Mouse (Mus musculus): ENCODE measurements at regions not wholly inside any gene's neighbourhood (a gene's known extent, or its start where the extent isn't known, plus 50 kb on each side); places are given as distances from the start of the nearest gene placed in this dataset.
A peak's percentile ranks its signal among the peaks of the same experiment; 100 is the strongest.
"Not testable (repeated sequence)": the region's sequence is repeated elsewhere in the genome, so short reads cannot be mapped to it uniquely, and the experiment has no call there.

- no peak overlapping the region for H3K27ac ChIP-seq (ENCODE audit: insufficient read depth, low read length)
- no peaks in the 10 kb centered on the region for H3K27me3 ChIP-seq (ENCODE audit: control insufficient read depth, insufficient read depth, low read length, poor library complexity, severe bottlenecking)
- no peaks in the 10 kb centered on the region for H3K9me3 ChIP-seq (replicated peaks; ENCODE audit: control insufficient read depth, insufficient read depth, low read length, poor library complexity, severe bottlenecking)
- H3K4me1 ChIP-seq (ENCODE audit: control insufficient read depth, insufficient read depth, low read length) = no peaks in the 10 kb centered on the region
- TF ChIP-seq EP300 (IDR thresholded peaks at IDR 0.05; ENCODE audit: insufficient read depth, low read depth, low read length) = no peak
- no peak for TF ChIP-seq CTCF (IDR thresholded peaks at IDR 0.05; ENCODE audit: low read depth, low read length)
- no peak for TF ChIP-seq POLR2A (IDR thresholded peaks at IDR 0.05; ENCODE audit: insufficient read depth, low read length)
- H3K4me3 ChIP-seq (ENCODE audit: low read depth, low read length) = no peak overlapping the region
- no peaks in the 10 kb centered on the region for H3K36me3 ChIP-seq (ENCODE audit: control insufficient read depth, insufficient read depth, low read length, poor library complexity, severe bottlenecking)
- H3K9ac ChIP-seq (ENCODE audit: low read depth, poor library complexity, severe bottlenecking) = no peak overlapping the region
These were observed 997.4 kb downstream of the 4930447A16Rik start for GRCm38 (mm10) chr15:38422741-38423140.

DNA sequence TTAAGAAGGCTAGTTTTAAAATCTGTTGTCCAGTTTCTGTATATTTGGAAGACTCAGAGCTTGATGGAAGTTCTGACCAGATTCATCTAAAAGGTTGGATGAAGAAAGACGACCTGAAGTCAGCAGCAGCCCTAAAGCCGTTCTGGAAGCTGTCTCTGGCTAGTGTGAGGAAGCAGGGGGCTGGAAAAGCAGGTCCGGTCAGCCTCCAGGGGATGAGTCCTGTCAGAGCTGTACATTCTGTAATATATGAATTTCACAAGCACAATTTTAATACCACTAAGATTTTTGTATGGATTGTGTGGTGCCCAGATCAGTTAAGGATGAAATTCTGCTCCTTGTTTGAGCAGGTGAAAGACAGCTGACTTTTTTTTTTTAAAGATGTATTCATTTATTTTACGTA, 1000.2 kb downstream of the 4930447A16Rik start:
- H3K27ac ChIP-seq (ENCODE audit: insufficient read depth, low read length) = no peak overlapping the region
- no peaks in the 10 kb centered on the region for H3K36me3 ChIP-seq (ENCODE audit: control insufficient read depth, insufficient read depth, low read length, poor library complexity, severe bottlenecking)
- H3K4me3 ChIP-seq (ENCODE audit: low read depth, low read length) = no peak overlapping the region
- H3K9ac ChIP-seq (ENCODE audit: low read depth, poor library complexity, severe bottlenecking) = no peak overlapping the region
- H3K27me3 ChIP-seq (ENCODE audit: control insufficient read depth, insufficient read depth, low read length, poor library complexity, severe bottlenecking) = no peaks in the 10 kb centered on the region
- no peak for TF ChIP-seq POLR2A (IDR thresholded peaks at IDR 0.05; ENCODE audit: insufficient read depth, low read length)
- no peak for TF ChIP-seq CTCF (IDR thresholded peaks at IDR 0.05; ENCODE audit: low read depth, low read length)
- TF ChIP-seq EP300 (IDR thresholded peaks at IDR 0.05; ENCODE audit: insufficient read depth, low read depth, low read length) = no peak
- no peaks in the 10 kb centered on the region for H3K4me1 ChIP-seq (ENCODE audit: control insufficient read depth, insufficient read depth, low read length)
- H3K9me3 ChIP-seq (replicated peaks; ENCODE audit: control insufficient read depth, insufficient read depth, low read length, poor library complexity, severe bottlenecking) = no peaks in the 10 kb centered on the region

DNA sequence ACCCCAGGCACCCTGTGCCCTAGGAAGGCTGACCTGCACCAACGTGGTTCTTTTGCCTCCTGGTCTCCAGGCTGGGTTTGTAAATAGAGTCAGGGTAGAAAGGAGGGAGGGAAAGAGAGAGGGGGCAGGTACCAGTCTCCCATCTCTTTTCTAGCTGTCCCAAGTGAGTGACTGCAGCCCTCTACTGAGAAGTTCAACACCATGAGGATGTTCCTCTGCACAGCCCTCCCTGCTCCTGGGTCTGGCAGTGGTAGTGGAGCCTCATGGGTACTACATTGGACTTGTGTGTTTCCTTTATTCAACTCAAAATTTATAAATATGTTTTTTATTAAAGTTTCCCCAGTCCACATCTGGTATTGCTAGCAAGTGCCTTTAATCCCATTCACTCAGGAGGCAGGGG, 1002.6 kb downstream of the 4930447A16Rik start:
- Histone ChIP-seq H3K9ac (ENCODE audit: low read depth, poor library complexity, severe bottlenecking) (no peak overlapping the region), H3K27me3 (ENCODE audit: control insufficient read depth, insufficient read depth, low read length, poor library complexity, severe bottlenecking) (no peaks in the 10 kb centered on the region), H3K4me3 (ENCODE audit: low read depth, low read length) (no peak overlapping the region), H3K36me3 (ENCODE audit: control insufficient read depth, insufficient read depth, low read length, poor library complexity, severe bottlenecking) (no peaks in the 10 kb centered on the region), H3K4me1 (ENCODE audit: control insufficient read depth, insufficient read depth, low read length) (no peaks in the 10 kb centered on the region), H3K9me3 (replicated peaks; ENCODE audit: control insufficient read depth, insufficient read depth, low read length, poor library complexity, severe bottlenecking) (no peaks in the 10 kb centered on the region), H3K27ac (ENCODE audit: insufficient read depth, low read length) (no peak overlapping the region)
- TF ChIP-seq CTCF (IDR thresholded peaks at IDR 0.05; ENCODE audit: low read depth, low read length) (no peak), EP300 (IDR thresholded peaks at IDR 0.05; ENCODE audit: insufficient read depth, low read depth, low read length) (no peak), POLR2A (IDR thresholded peaks at IDR 0.05; ENCODE audit: insufficient read depth, low read length) (no peak)

DNA sequence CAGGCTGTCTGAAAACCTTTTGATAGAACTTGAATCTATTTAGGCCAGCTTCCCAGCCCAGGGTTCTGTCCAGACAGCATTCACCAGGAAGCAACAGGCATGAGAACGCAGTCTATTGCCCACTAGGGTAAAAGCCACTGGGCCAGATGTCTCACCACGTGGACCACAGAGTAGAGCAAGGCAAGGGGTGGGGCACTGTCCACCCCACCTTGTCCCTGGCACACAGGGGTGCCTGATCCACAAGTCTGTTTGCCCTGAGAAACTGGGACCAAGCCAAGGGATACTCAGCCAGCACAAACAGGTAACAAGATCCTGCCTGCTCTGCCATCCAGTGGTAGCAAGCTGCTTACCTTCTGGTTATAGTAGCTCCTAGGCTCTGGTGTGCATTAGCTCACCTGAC, 1006.3 kb downstream of the 4930447A16Rik start:
- Histone ChIP-seq H3K27me3 (ENCODE audit: control insufficient read depth, insufficient read depth, low read length, poor library complexity, severe bottlenecking) (no peaks in the 10 kb centered on the region), H3K36me3 (ENCODE audit: control insufficient read depth, insufficient read depth, low read length, poor library complexity, severe bottlenecking) (no peaks in the 10 kb centered on the region), H3K4me1 (ENCODE audit: control insufficient read depth, insufficient read depth, low read length) (no peaks in the 10 kb centered on the region), H3K9me3 (replicated peaks; ENCODE audit: control insufficient read depth, insufficient read depth, low read length, poor library complexity, severe bottlenecking) (peaks cover 13% of the 10 kb centered on the region), H3K4me3 (ENCODE audit: low read depth, low read length) (no peak overlapping the region), H3K27ac (ENCODE audit: insufficient read depth, low read length) (no peak overlapping the region), H3K9ac (ENCODE audit: low read depth, poor library complexity, severe bottlenecking) (no peak overlapping the region)
- no peak for TF ChIP-seq EP300 (IDR thresholded peaks at IDR 0.05; ENCODE audit: insufficient read depth, low read depth, low read length)
- peak; percentile 36 for TF ChIP-seq CTCF (IDR thresholded peaks at IDR 0.05; ENCODE audit: low read depth, low read length)

- no peaks in the 10 kb centered on the region for H3K27me3 ChIP-seq (ENCODE audit: control insufficient read depth, insufficient read depth, low read length, poor library complexity, severe bottlenecking)
- H3K27ac ChIP-seq (ENCODE audit: insufficient read depth, low read length) = no peak overlapping the region
- H3K9ac ChIP-seq (ENCODE audit: low read depth, poor library complexity, severe bottlenecking) = no peak overlapping the region
- no peak overlapping the region for H3K4me3 ChIP-seq (ENCODE audit: low read depth, low read length)
- no peaks in the 10 kb centered on the region for H3K36me3 ChIP-seq (ENCODE audit: control insufficient read depth, insufficient read depth, low read length, poor library complexity, severe bottlenecking)
- peaks cover 19% of the 10 kb centered on the region for H3K9me3 ChIP-seq (replicated peaks; ENCODE audit: control insufficient read depth, insufficient read depth, low read length, poor library complexity, severe bottlenecking)
- TF ChIP-seq CTCF (IDR thresholded peaks at IDR 0.05; ENCODE audit: low read depth, low read length) (no peak), EP300 (IDR thresholded peaks at IDR 0.05; ENCODE audit: insufficient read depth, low read depth, low read length) (no peak), POLR2A (IDR thresholded peaks at IDR 0.05; ENCODE audit: insufficient read depth, low read length) (no peak)
- no peaks in the 10 kb centered on the region for H3K4me1 ChIP-seq (ENCODE audit: control insufficient read depth, insufficient read depth, low read length)
These were observed 1008.0 kb downstream of the 4930447A16Rik start for GRCm38 (mm10) chr15:38433386-38433785.

DNA sequence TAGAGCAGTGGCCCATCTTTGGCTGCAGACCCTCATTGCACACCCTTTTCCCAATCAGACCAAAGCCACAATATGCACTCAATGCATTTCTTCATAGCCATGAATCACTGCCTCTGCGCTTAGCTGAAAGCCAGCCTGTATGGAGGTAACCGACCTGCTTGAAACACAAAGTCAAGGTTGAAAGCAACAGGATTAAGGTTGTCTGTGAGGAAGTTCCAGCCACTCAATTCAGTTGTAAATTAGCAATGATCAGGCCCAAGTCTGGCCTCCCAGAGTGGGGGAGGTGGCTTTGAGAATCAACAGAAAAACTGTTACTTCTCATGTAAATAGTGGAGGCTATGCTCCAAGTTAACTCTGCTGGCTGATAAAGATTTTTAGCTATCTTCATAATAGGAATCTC, 1008.9 kb downstream of the 4930447A16Rik start:
- peaks cover 19% of the 10 kb centered on the region for H3K9me3 ChIP-seq (replicated peaks; ENCODE audit: control insufficient read depth, insufficient read depth, low read length, poor library complexity, severe bottlenecking)
- H3K4me3 ChIP-seq (ENCODE audit: low read depth, low read length); H3K4me1 ChIP-seq (ENCODE audit: control insufficient read depth, insufficient read depth, low read length); H3K27me3 ChIP-seq (ENCODE audit: control insufficient read depth, insufficient read depth, low read length, poor library complexity, severe bottlenecking); H3K36me3 ChIP-seq (ENCODE audit: control insufficient read depth, insufficient read depth, low read length, poor library complexity, severe bottlenecking); H3K9ac ChIP-seq (ENCODE audit: low read depth, poor library complexity, severe bottlenecking); H3K27ac ChIP-seq (ENCODE audit: insufficient read depth, low read length): not testable (repeated sequence)

Measured in ES-Bruce4 (cell line).